Mouse (Mus musculus) ovary, adult 10 weeks (tissue): ENCODE measurements around the gene Olfr48. TPM values are rescaled to one million over a fixed set of nuclear protein-coding genes. Genes with fewer than 3 reads are reported as not detected.

Experiments used
- polyA plus RNA-seq: library from polyadenylated mRNA; stranded (reverse); fragments of 350-450 nt; fragmentation: Illumina TruSeq; extraction: RNeasy Lipid Tissue Mini Kit (QIAGEN cat#74804); gene quantifications from one replicate; pipeline ENCODE4 v1.2.3, GENCODE M21; 2014

The Olfr48 gene
- polyA plus RNA-seq = not detected

DNA sequence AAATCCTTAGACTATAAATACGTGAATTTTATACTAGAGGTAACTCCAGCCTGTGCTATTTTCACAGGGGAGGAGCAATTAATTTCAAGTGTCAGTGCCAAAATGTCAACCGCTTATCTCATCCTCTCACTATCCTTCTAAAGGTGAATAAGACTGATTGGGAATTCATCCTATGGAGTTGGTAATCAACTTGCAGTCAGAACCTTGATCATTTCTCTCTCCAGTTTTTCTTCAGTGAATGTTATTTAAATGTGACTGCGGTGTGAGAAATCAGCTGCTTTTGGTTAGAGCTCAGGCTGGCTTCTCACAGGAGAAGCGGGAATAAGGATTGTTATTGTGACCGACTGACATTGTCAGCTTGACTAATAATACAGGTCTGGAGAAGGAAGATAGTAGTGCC is at the start of gene Olfr48:
Olfr48 (minus strand) TSS at position 101 of the 400 bp plus-strand sequence.

DNA sequence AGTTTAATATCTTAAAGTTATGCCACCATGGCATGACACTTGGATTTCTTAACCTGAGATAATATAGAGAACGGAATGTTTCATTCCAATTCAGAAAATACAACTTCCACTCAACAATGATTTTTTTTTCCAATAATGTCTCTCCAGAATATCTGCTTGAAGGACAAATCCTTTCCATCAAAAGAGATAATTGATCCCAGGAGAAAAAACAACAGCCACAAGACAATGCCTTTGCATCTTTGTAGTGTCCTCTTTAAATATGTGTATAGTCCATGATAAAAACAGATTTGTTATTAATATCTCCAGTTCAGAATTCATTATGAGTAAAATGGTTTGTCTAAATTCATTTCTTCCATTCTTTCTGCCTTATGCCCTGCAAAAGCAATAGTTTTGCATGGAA is 30.1 kb upstream of the Olfr48 start, which contains the start of gene Olfr1257:
Olfr1257 (plus strand) TSS at position 301 of the 400 bp plus-strand sequence.

DNA sequence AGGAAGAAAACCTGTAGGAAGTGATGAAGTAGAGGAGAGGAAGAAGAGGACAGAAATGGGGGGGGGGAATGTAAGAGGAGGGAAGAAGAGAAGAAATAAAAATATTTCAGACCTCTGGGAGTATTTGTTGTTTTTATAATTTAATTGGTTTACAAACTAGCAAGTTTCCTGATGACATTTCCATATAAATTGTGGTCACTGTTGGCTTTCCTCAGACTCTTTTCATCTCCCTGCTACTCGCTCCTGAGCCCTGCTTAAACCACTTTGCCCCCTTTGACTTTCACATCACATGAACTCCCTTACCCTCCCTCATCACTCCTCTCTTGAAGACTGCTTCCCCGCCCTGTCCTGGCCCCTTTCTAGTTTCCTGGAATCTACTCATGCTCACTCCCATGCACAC is 6.5 kb downstream of the Olfr48 start, which contains the start of gene Olfr1256:
Olfr1256 (minus strand) TSS at position 101 of the 400 bp plus-strand sequence.

DNA sequence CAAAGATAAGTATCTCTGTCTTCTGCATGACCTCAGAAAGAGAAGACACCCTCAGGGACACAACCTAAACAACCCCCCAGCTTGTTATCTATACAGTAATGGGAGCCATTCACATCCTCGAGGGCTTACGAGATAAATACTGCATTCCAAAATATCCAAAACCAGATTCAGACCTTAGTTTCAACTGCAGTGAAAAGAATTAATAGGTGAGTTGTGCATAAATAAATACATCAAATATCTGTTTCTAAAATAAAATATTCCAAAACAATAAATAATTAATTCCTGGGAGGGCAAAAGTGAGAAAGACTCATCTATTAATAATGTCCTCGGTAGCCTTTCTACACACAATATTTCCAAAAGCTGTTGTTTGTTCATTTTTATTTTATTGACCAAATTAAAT is 36.3 kb downstream of the Olfr48 start, which contains the start of gene Olfr1255:
Olfr1255 (plus strand) TSS at position 301 of the 400 bp plus-strand sequence.

DNA sequence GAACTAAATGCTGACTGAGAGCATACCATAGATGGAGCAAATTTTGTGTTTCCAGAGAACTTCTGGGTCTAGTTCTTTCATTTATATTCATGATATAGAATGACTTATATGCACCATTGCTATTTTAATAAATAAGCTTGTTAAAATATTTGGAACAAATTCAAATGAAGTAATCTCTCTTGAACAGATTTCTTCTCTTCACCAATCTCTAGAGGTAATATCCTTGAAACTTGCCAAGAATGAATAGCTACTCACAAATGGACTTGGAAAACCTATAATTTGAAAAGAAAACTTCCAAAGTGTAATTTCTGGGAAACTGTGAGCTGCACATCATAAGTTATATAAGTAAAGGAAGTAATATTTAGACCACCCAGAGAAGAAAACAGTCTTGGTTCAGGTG is 54.5 kb downstream of the Olfr48 start, which contains the start of gene Olfr1254:
Olfr1254 (minus strand) TSS at position 101 of the 400 bp plus-strand sequence.

Other genes starting within 250 kb of the Olfr48 start
- gene Olfr1247, start 234.1 kb downstream of the Olfr48 start, polyA plus RNA-seq = not detected
- not detected for gene Olfr1248, start 230.0 kb downstream of the Olfr48 start, polyA plus RNA-seq
- gene Olfr1249, start 213.2 kb downstream of the Olfr48 start, polyA plus RNA-seq = not detected
- gene Olfr1250, start 186.7 kb downstream of the Olfr48 start, polyA plus RNA-seq = not detected
- gene Olfr1251, start 176.3 kb downstream of the Olfr48 start, polyA plus RNA-seq = 1.1 TPM
- not detected for gene Olfr1252, start 123.2 kb downstream of the Olfr48 start, polyA plus RNA-seq
- not detected for gene Olfr1253, start 91.1 kb downstream of the Olfr48 start, polyA plus RNA-seq
- gene Olfr1254, start 54.6 kb downstream of the Olfr48 start, polyA plus RNA-seq = not detected
- gene Olfr1255, start 36.2 kb downstream of the Olfr48 start, polyA plus RNA-seq = not detected
- not detected for gene Olfr1256, start 6.7 kb downstream of the Olfr48 start, polyA plus RNA-seq
- not detected for gene Olfr1257, start 30.2 kb upstream of the Olfr48 start, polyA plus RNA-seq
- not detected for gene Olfr1258, start 79.1 kb upstream of the Olfr48 start, polyA plus RNA-seq
- gene Olfr1259, start 100.5 kb upstream of the Olfr48 start, polyA plus RNA-seq = not detected
- gene Olfr1260, start 126.1 kb upstream of the Olfr48 start, polyA plus RNA-seq = not detected
- gene Olfr1261, start 143.0 kb upstream of the Olfr48 start, polyA plus RNA-seq = not detected
- gene Olfr1262, start 151.9 kb upstream of the Olfr48 start, polyA plus RNA-seq = not detected
- gene Olfr1263, start 163.9 kb upstream of the Olfr48 start, polyA plus RNA-seq = not detected
- gene Olfr1264, start 177.4 kb upstream of the Olfr48 start, polyA plus RNA-seq = not detected
- not detected for gene Olfr1265, start 187.1 kb upstream of the Olfr48 start, polyA plus RNA-seq
- gene Olfr140, start 215.4 kb upstream of the Olfr48 start, polyA plus RNA-seq = not detected